Mouse (Mus musculus) liver, postnatal 0 days (tissue): Measurements from ENCODE around the gene Ppef1.

Source experiments
- CTCF ChIP-seq: sonication (generic); IDR thresholded peaks from 2 replicates; pipeline ENCODE4 v1.5.1; 2016; ENCODE audit warnings: antibody characterized with exemption, low read depth
- EP300 ChIP-seq: IDR thresholded peaks from 2 replicates; pipeline ENCODE4 v1.6.1; 2016; ENCODE audit warnings: antibody characterized with exemption, low read depth, mild to moderate bottlenecking

- TF ChIP-seq EP300 (no peak), CTCF (no peak)
Observed at GRCm38 (mm10) chrX:160735650-160736049, at the start of gene Ppef1.
